Mouse (Mus musculus) myocyte (in vitro differentiated cells): ENCODE results near the gene Cemip2.

ENCODE experiments used
- CEBPB ChIP-seq: IDR thresholded peaks from 2 replicates; pipeline ENCODE4 v1.6.1; 2011; ENCODE audit warnings: mild to moderate bottlenecking, moderate library complexity; ENCODE audit not compliant: poor library complexity, insufficient read depth, severe bottlenecking
- E2F4 ChIP-seq: IDR thresholded peaks from one replicate; pipeline ENCODE4 v1.6.1; 2011; ENCODE audit warnings: mild to moderate bottlenecking, control low read depth, moderate library complexity; ENCODE audit not compliant: insufficient read depth
- MAX ChIP-seq: IDR thresholded peaks from one replicate; pipeline ENCODE4 v1.6.1; 2011; ENCODE audit warnings: low read depth, mild to moderate bottlenecking, control low read depth
- MYOG ChIP-seq, 3 experiments: IDR thresholded peaks; one replicate each; pipeline ENCODE4 v1.6.1; 2011; ENCODE audit warnings: control low read depth in 2 of 3, low read depth in 2 of 3, mild to moderate bottlenecking in 2 of 3; ENCODE audit not compliant: insufficient read length in 2 of 3, control insufficient read depth in 1 of 3, insufficient read depth in 1 of 3
- POLR2A ChIP-seq: IDR thresholded peaks from one replicate; pipeline ENCODE4 v1.6.1; 2011; ENCODE audit warnings: low read depth, mild to moderate bottlenecking, control low read depth, moderate library complexity; ENCODE audit not compliant: insufficient read length
- POLR2AphosphoS2 ChIP-seq: IDR thresholded peaks from one replicate; pipeline ENCODE4 v1.6.1; 2011; ENCODE audit warnings: low read depth, control low read depth; ENCODE audit not compliant: insufficient read length
- USF1 ChIP-seq: IDR thresholded peaks from one replicate; pipeline ENCODE4 v1.6.1; 2011; ENCODE audit warnings: low read depth, mild to moderate bottlenecking, control low read depth, moderate library complexity

DNA sequence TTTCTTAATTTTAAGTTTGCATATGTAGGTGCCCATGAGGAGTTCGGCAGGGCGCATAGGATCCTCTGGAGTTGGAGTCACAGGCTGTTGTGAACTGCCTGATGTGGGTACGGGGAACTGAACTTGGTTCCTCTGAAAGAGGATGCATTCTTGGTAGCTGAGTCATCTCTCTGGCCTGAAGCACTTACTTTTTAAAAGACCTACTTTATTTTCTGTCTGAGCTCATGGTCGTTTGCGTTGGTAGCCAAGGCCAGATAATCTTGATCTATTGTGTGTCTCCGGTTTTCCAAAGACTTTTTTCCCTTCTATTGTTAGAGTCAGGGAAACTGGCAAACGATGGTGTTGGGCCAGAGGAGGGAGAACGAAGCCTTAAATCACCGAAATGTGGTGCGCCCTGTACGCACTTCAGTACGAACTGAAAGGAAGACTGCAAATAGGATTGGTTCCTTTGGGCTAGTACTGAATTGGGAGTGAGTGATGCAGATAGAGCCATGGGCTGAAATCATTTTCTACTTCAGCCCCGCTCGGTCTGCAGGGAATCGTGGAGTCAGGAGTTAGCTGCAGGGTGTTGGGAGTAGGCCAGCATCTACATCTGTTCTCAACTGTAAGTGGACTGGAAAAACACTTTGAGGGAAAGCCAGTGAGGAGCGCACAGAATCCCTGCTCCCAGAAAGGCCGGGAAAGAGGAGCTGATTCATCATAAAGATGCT, 40.1 kb upstream of the Cemip2 start:
- no peak for TF ChIP-seq MYOG (IDR thresholded peaks at IDR 0.05; ENCODE audit: control insufficient read depth in 1 of 3, insufficient read depth in 1 of 3, insufficient read length in 2 of 3, low read depth in 2 of 3)
- TF ChIP-seq POLR2A = no peak
- no peak for TF ChIP-seq USF1
- no peak for TF ChIP-seq MAX
- TF ChIP-seq CEBPB = no peak
- no peak for TF ChIP-seq E2F4
- no peak for TF ChIP-seq POLR2AphosphoS2
